Mouse (Mus musculus): ENCODE data around the gene Des. TPM values are rescaled to one million over a fixed set of nuclear protein-coding genes. Genes with fewer than 3 reads are reported as not detected.

Gene Des
- polyA plus RNA-seq (2016; fragmentation: Nextera tagmentation; extraction: Ambion mirVana), result 2.3 and 10.5 TPM in 2 replicates

DNA sequence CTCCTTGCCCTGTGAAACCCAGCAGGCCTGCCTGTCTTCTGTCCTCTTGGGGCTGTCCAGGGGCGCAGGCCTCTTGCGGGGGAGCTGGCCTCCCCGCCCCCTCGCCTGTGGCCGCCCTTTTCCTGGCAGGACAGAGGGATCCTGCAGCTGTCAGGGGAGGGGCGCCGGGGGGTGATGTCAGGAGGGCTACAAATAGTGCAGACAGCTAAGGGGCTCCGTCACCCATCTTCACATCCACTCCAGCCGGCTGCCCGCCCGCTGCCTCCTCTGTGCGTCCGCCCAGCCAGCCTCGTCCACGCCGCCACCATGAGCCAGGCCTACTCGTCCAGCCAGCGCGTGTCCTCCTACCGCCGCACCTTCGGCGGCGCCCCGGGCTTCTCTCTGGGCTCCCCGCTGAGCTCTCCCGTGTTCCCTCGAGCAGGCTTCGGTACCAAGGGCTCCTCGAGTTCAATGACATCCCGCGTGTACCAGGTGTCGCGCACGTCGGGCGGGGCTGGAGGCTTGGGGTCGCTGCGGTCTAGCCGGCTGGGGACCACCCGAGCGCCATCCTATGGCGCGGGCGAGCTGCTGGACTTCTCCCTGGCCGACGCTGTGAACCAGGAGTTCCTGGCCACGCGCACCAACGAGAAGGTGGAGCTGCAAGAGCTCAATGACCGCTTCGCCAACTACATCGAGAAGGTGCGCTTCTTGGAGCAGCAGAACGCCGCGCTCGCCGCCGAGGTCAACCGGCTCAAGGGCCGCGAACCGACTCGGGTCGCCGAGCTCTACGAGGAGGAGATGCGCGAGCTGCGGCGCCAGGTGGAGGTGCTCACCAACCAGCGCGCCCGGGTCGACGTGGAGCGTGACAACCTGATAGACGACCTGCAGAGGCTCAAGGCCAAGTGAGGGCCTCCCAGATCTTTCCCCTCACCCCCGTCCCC is at the start of gene Des:
TSS of gene Des (plus strand) at position 218 of the 920 bp plus-strand sequence.
- Histone ChIP-seq H3K4me3 (peak within 1 kb of the TSS; percentile 29), H3K27me3 (peaks cover 56% of the 10 kb centered on the region), H3K9me3 (replicated peaks) (no peaks in the 10 kb centered on the region), H3K36me3 (no peaks in the 10 kb centered on the region), H3K4me1 (peaks cover 14% of the 10 kb centered on the region), H3K9ac (0 out of 2 replicates have a peak within 1 kb of the TSS, but pooled peaks have one; percentile 5), H3K4me2 (replicated peaks) (peak within 1 kb of the TSS; percentile 49), H3K27ac (no peak within 1 kb of the TSS)
- 0 out of 2 replicates have a peak, but pooled peaks have one; percentile 35 for ATAC-seq (ENCODE audit: low FRiP score)
- 2% methylated on average over 80 of the region's 80 CpGs for WGBS

DNA sequence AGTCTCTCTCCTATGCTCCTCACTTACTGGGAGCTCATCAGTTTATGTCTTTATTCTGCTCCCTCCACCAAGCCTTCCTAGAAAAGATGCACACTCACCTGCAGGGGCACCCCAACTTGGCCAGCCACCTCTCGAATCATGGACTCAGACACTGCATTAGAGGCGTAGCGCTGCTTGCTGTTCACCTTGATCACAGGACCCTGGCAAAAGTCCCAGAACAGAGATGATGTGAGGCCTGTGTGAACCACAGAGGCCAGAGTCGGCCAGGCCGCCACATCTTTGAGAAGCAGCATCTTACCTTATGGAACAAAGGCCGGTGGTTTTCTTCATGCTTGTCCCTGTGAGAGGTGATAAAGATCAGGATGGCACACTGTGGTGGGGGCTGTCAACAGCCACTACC is 48.4 kb upstream of the Des start:
- H3K4me3 ChIP-seq, result no peak overlapping the region
- no peak overlapping the region for H3K4me2 ChIP-seq (replicated peaks)
- no peak overlapping the region for H3K27ac ChIP-seq
- no peak overlapping the region for H3K9ac ChIP-seq
- ATAC-seq (ENCODE audit: low FRiP score), result no peak
- no peaks in the 10 kb centered on the region for H3K9me3 ChIP-seq (replicated peaks)
- H3K4me1 ChIP-seq, result peaks cover 9% of the 10 kb centered on the region
- H3K36me3 ChIP-seq, result peaks cover 81% of the 10 kb centered on the region
- no peaks in the 10 kb centered on the region for H3K27me3 ChIP-seq
- 95% methylated on average over 6 of the region's 6 CpGs for WGBS

DNA sequence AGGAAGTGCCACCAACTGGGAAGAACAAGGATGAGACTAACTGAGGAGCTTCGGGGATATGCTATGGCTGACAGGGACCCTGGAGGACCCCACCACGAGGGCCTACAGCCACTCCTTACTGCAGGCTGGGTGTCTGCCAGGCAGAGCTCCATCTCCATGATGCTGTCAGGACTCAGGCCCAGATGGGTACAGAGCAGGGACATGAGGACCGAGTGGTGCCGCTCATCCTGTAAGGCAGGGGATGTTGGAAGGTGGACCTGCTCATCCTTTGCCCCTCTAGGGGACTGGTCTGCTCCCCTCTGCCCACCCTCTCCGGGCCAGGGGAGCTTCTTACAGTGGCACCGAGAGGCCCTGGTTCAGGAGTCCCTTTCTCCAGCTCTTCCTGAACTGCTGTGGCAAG is 45.1 kb upstream of the Des start:
- Histone ChIP-seq H3K4me3 (no peak overlapping the region), H3K9me3 (replicated peaks) (no peaks in the 10 kb centered on the region), H3K27ac (no peak overlapping the region), H3K4me2 (replicated peaks) (no peak overlapping the region), H3K4me1 (peaks cover 9% of the 10 kb centered on the region), H3K9ac (no peak overlapping the region), H3K36me3 (peaks cover 52% of the 10 kb centered on the region), H3K27me3 (no peaks in the 10 kb centered on the region)
- WGBS, result 97% methylated on average over 6 of the region's 6 CpGs
- ATAC-seq (ENCODE audit: low FRiP score), result no peak

DNA sequence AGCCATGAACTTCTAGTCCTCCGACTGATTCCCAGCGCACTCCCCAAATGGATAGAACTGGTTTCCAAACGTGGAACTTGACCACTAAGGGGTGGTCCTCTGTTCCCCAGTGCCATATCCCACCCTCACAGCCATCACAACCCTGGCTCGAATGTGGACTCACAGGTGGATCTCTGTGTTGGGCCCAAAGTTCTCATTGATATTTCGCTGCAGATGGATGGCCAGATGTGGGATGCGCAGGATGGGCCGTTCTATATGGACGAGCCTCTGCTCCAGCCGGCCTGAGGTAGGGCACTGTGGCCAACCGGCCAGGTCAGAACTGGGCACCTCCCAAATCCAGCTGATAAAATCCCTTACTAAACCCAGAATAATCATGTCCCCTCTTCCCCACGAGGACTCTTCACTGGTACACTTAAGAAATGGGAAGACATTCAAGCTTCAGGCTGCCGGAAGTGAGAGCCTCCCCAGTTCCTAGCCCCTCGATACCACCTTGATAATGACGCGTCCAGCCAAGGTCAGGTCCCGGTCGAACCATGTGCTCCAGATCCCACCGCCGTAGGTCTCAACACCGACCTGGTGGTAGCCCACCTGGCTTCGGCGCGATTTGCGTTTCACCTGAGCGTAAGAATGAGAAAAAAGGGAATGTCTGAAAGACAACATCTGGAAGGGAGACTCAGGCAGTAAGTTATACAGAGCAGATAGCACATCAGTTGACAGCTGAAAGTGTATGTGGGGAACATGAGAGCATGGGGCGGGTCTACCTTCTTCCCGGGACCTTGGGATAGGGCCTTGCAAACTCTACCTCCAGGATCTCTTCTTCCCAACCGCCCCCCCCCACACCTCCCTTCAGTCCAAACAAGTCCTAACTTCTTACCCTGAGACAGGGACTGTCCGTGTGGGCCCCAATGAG is 44.4 kb upstream of the Des start:
- H3K27ac ChIP-seq, result 0 out of 2 replicates have a peak overlapping the region, but pooled peaks have one; percentile 94
- H3K4me2 ChIP-seq (replicated peaks), result peak overlapping the region; percentile 79
- H3K27me3 ChIP-seq, result no peaks in the 10 kb centered on the region
- H3K36me3 ChIP-seq, result peaks cover 45% of the 10 kb centered on the region
- H3K9ac ChIP-seq, result peak overlapping the region; percentile 73
- ATAC-seq (ENCODE audit: low FRiP score), result no peak
- peaks cover 9% of the 10 kb centered on the region for H3K4me1 ChIP-seq
- peak overlapping the region; percentile 69 for H3K4me3 ChIP-seq
- 86% methylated on average over 29 of the region's 29 CpGs for WGBS
- H3K9me3 ChIP-seq (replicated peaks), result no peaks in the 10 kb centered on the region

DNA sequence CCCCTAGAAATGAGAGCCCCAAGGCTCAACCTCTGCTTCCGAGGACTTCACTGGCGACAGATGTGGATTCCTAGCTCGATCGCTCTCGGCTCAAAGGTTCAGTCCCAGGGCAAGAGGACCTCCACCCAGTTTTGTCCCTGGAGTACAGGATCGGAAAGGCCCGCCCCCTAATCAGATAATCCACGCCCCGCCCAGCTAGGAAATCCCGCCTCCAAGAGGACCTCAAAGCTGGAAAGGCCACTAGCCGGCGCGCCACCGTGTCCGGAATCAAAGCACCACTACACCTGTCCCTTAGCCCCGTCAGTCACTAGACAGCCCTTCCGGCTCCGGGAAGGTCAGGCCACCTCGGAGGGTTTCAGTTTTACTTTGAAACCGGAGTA is 43.3 kb upstream of the Des start:
- peak overlapping the region; percentile 73 for H3K9ac ChIP-seq
- peaks cover 33% of the 10 kb centered on the region for H3K36me3 ChIP-seq
- peak overlapping the region; percentile 69 for H3K4me3 ChIP-seq
- peak; percentile 62 for ATAC-seq (ENCODE audit: low FRiP score)
- peak overlapping the region; percentile 94 for H3K27ac ChIP-seq
- H3K27me3 ChIP-seq, result no peaks in the 10 kb centered on the region
- no peaks in the 10 kb centered on the region for H3K9me3 ChIP-seq (replicated peaks)
- 0% methylated on average over 20 of the region's 20 CpGs for WGBS
- H3K4me2 ChIP-seq (replicated peaks), result peak overlapping the region; percentile 79
- peaks cover 9% of the 10 kb centered on the region for H3K4me1 ChIP-seq

DNA sequence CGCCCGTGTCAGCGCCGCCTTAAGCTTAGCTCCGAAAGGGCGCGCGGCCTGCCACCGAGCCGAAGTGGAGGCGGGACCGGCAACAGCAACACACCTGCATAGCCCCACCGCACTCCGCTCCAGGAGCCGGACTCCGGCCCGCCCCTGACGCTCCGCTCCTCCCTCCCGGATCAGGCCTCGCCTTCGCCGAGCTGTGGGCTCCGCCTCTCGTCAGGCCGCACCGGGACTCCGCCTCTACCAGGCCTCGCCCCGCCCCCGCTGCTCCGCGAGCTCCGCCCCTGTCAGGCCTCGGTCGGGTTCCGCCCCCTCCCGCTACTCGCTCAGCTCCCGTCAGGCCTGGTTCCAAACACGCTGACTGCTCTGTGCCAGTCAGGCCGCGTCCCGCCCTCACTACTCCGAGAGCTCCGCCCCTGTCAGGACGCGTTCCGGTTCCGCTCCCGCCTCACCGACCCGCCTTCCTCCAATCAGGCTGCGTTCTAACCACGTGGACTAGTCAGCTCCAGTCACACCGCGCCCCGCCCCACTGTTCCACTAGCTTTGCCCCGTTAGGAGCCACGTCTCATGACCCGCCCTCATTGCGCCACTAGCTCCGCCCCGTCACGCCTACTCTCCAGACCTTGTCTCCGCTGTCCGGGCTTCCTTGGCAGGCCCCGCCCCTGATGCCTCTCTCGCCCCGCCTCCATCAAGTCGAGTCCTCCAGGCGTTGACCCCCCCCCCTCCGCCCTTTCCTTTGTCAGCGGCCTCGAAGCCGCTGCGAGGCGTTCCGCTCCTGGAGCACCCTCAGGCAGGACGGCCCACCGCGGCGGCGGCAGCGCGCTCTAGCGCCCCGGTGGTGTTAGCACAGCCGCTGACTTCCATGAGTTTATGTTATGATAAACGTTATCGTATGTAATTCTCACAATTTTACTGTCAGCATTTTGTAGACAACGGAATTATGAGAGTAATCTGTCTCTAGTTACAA is 42.6 kb upstream of the Des start, which contains the start of gene Dnpep:
TSS of gene Dnpep (minus strand) at position 750 of the 961 bp plus-strand sequence.
- Histone ChIP-seq H3K4me2 (replicated peaks) (peak within 1 kb of the TSS; percentile 79), H3K4me3 (peak within 1 kb of the TSS; percentile 69), H3K9me3 (replicated peaks) (no peaks in the 10 kb centered on the region), H3K36me3 (peaks cover 27% of the 10 kb centered on the region), H3K27me3 (no peaks in the 10 kb centered on the region), H3K9ac (peak within 1 kb of the TSS; percentile 73), H3K4me1 (peaks cover 9% of the 10 kb centered on the region), H3K27ac (peak within 1 kb of the TSS; percentile 94)
- WGBS, result under 1% methylated on average over 91 of the region's 92 CpGs
- peak; percentile 99 for ATAC-seq (ENCODE audit: low FRiP score)

DNA sequence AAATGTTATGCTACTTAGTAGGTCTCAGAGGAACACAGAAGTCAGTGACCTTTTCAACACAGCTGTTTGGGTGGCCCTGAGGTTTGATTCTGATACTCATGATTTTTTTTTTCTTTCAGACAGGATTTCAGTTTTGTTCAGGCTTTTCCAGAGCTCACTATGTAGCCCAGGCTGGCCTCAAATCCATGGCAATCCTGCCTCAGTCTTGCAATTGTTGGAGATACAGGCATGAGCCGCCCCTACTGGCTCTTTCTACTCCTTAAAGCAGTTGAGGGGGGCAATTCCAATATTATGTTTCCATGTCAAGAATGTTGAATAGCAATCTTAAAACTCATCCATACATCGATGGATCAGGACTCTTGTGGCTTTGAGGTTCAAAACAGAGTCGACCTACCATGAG is 41.8 kb upstream of the Des start:
- peaks cover 19% of the 10 kb centered on the region for H3K36me3 ChIP-seq
- H3K27ac ChIP-seq, result peak overlapping the region; percentile 76
- WGBS, result 66% methylated on average over 3 of the region's 3 CpGs
- H3K9ac ChIP-seq, result peak overlapping the region; percentile 27; the same call in 1 of the 2 replicates
- peak overlapping the region; percentile 79 for H3K4me2 ChIP-seq (replicated peaks)
- no peaks in the 10 kb centered on the region for H3K27me3 ChIP-seq
- peaks cover 9% of the 10 kb centered on the region for H3K4me1 ChIP-seq
- no peak for ATAC-seq (ENCODE audit: low FRiP score)
- no peaks in the 10 kb centered on the region for H3K9me3 ChIP-seq (replicated peaks)
- H3K4me3 ChIP-seq, result peak overlapping the region; percentile 18; the same call in 1 of the 2 replicates

DNA sequence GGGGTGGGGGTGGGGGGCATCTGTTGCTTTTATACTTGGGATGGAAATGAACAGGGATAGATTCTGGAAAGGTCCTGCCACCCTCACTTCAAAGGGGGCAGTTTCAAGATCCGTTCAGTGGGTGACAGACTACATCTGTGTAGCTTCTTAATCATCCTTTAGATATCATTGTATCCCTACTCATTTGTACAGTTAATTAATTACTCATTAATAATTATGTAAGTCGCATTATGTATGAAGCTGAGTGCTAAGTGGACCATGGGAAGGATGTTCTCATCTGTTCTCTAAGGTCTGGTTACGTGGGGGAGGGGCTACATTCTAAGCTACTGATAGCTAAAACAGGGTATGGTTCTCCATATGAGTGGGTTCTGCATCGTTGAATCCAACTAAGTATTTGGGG is 41.4 kb upstream of the Des start:
- H3K27me3 ChIP-seq, result no peaks in the 10 kb centered on the region
- no peak overlapping the region for H3K27ac ChIP-seq
- H3K9me3 ChIP-seq (replicated peaks), result no peaks in the 10 kb centered on the region
- no peak for ATAC-seq (ENCODE audit: low FRiP score)
- no peak overlapping the region for H3K4me3 ChIP-seq
- no peak overlapping the region for H3K9ac ChIP-seq
- peaks cover 9% of the 10 kb centered on the region for H3K4me1 ChIP-seq
- WGBS, result 87% methylated on average over 4 of the region's 4 CpGs
- H3K4me2 ChIP-seq (replicated peaks), result no peak overlapping the region
- peaks cover 15% of the 10 kb centered on the region for H3K36me3 ChIP-seq

DNA sequence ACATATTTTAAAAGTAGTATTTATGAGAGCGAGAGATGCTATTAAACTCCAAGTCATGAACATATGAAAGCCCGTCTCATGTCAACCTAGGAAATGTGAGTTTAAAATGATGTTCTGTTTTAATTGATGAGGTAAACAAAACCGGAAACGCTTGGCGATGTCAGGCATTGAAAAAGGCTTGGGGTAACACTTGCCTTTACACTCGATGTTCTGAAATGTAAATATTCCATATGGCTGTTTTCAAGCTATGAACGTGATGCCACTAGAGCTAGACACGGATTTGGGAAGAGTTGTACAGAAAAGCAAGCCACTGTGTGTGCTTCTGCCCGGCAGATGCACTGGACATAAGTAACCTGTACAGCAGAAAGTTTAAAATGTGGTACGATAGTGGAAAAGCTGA is 41.0 kb upstream of the Des start:
- Histone ChIP-seq H3K27ac (no peak overlapping the region), H3K4me1 (peaks cover 9% of the 10 kb centered on the region), H3K4me2 (replicated peaks) (no peak overlapping the region), H3K9ac (no peak overlapping the region), H3K36me3 (peaks cover 11% of the 10 kb centered on the region), H3K27me3 (no peaks in the 10 kb centered on the region), H3K4me3 (no peak overlapping the region), H3K9me3 (replicated peaks) (no peaks in the 10 kb centered on the region)
- ATAC-seq (ENCODE audit: low FRiP score), result no peak
- WGBS, result 90% methylated on average over 10 of the region's 10 CpGs

DNA sequence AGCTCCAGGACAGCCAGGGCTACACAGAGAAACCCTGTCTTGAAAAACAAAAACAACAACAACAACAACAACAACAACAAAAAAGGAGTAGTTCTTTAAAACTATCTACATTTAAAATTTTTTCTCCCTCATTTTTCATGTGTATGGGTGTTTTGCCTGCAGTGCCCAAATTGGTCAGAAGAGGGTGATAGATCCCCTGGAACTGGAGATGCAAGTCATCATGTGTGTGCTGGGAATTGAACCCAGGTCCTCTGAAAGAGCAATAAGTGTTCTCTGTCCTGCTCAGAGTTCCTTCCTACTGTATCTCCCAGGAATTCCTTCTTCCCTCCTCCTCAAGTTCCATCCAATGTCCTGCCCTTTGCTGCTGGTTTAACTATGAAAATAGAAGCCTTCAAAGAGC is 32.7 kb upstream of the Des start:
- Histone ChIP-seq H3K9me3 (replicated peaks) (no peaks in the 10 kb centered on the region; the same call in 1 of the 2 replicates), H3K4me3 (no peak overlapping the region), H3K4me2 (replicated peaks) (no peak overlapping the region), H3K4me1 (no peaks in the 10 kb centered on the region), H3K9ac (no peak overlapping the region), H3K36me3 (no peaks in the 10 kb centered on the region), H3K27me3 (no peaks in the 10 kb centered on the region; the same call in 1 of the 2 replicates), H3K27ac (no peak overlapping the region)
- no peak for ATAC-seq (ENCODE audit: low FRiP score)

DNA sequence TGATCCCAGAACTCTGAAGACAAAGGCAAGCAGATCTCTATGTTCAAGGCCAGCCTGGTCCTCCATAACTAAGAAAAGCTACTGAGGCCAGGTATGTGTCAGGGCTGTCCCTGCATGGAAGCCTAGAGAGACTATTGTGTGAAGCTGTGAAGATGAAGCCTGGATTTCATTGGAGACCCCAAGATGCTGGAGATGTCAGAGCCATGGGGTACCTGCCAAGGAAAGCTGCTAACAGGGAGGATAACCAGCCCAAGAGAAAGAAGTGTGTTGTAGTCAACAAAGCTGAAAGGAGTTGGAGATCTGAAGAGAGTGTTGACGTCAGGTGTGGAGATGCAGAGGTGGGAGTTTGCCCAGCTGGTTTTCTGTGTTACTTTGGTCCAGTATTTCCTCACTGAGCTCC is 28.9 kb upstream of the Des start:
- ATAC-seq (ENCODE audit: low FRiP score), result no peak
- 70% methylated on average over 1 of the region's 1 CpGs for WGBS

More for the DNA sequence above, 28.9 kb upstream of the Des start:
- no peak overlapping the region for H3K9ac ChIP-seq
- no peak overlapping the region for H3K4me2 ChIP-seq (replicated peaks)
- no peak overlapping the region for H3K4me3 ChIP-seq
- no peaks in the 10 kb centered on the region for H3K27me3 ChIP-seq
- H3K27ac ChIP-seq, result no peak overlapping the region
- no peaks in the 10 kb centered on the region for H3K36me3 ChIP-seq
- no peaks in the 10 kb centered on the region for H3K4me1 ChIP-seq
- H3K9me3 ChIP-seq (replicated peaks), result no peaks in the 10 kb centered on the region; the same call in 1 of the 2 replicates

Measured in hindbrain, embryonic 12.5 days (tissue).